Mouse (Mus musculus) CD4-positive naive resting alpha-beta T cell, adult 76 days (primary cell): ENCODE measurements around the gene Crnn. TPM values are rescaled to one million over a fixed set of nuclear protein-coding genes. Genes with fewer than 3 reads are reported as not detected.

Experiments
- total RNA-seq: library from RNA; stranded (reverse); gene quantifications from one replicate; pipeline ENCODE4 v1.2.4, GENCODE M21; 2023

Gene Crnn
- total RNA-seq: not detected

GRCm38 (mm10) chr3:93144510-93145051, at the start of gene Crnn:
Gene Crnn, plus strand, starts transcription at chr3:93144787.

DNA sequence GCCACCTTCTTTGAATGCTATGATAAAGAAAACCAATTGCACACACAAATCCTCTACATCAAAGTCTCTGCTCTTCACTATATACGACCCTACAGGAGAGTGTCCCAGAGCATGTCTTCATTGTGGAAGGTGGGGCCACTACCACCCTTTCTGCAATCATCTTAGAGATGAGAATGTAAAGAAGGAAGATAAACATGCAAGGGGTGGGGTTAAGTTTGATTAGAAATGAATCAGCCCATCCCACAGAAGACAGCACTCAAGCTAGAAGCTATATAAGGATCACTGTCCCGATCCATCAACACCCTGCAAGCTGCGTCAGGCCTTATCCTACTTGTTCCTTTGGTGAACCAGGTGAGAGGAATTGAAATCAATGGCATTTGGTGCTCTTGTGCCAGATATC, 52.4 kb downstream of the Crnn start, which contains the start of gene Flg2:
Gene Flg2, plus strand, starts transcription at position 301 of the 400 bp plus-strand sequence.

Other genes starting within 250 kb of the Crnn start
- gene Lce3a, start 218.6 kb upstream of the Crnn start, total RNA-seq: not detected
- not detected for gene Lce3b, start 211.8 kb upstream of the Crnn start, total RNA-seq
- gene Lce3c, start 200.3 kb upstream of the Crnn start, total RNA-seq: not detected
- not detected for gene Lce3d, start 187.4 kb upstream of the Crnn start, total RNA-seq
- gene Lce3e, start 177.7 kb upstream of the Crnn start, total RNA-seq: not detected
- not detected for gene Lce3f, start 152.6 kb upstream of the Crnn start, total RNA-seq
- not detected for gene Crct1, start 129.1 kb upstream of the Crnn start, total RNA-seq
- not detected for gene Lce1m, start 125.7 kb upstream of the Crnn start, total RNA-seq
- gene Gm4858, start 76.0 kb upstream of the Crnn start, total RNA-seq: not detected
- gene Flg2, start 52.5 kb downstream of the Crnn start, total RNA-seq: not detected
- gene Flg, start 128.7 kb downstream of the Crnn start, total RNA-seq: not detected
- not detected for gene Hrnr, start 175.0 kb downstream of the Crnn start, total RNA-seq
- not detected for gene Rptn, start 248.9 kb downstream of the Crnn start, total RNA-seq